Mouse (Mus musculus): Measurements from ENCODE around the gene a.

a gene

GRCm38 (mm10) chr2:155071027-155071426 is 279.8 kb downstream of the a start:
- DNase-seq, result peak in 1 of 2 experiments; percentile 15

GRCm38 (mm10) chr2:155072353-155073145 is 281.3 kb downstream of the a start:
- DNase-seq, result peak in 1 of 2 experiments; percentile 6

GRCm38 (mm10) chr2:155073347-155073746 is 282.1 kb downstream of the a start:
- peak in 1 of 2 experiments; percentile 7 for DNase-seq

GRCm38 (mm10) chr2:155073978-155074765 is 283.0 kb downstream of the a start, which contains the start of gene Ahcy:
Gene Ahcy (minus strand): TSS chr2:155074497.
- peak; percentile 93 to 96 for DNase-seq

- peak; percentile 31 to 40 for DNase-seq
These were observed 283.6 kb downstream of the a start for GRCm38 (mm10) chr2:155074766-155075330.

GRCm38 (mm10) chr2:155075649-155076048 is 284.4 kb downstream of the a start:
- no peak for DNase-seq

GRCm38 (mm10) chr2:155079500-155080178 is 288.4 kb downstream of the a start:
- no peak for DNase-seq

GRCm38 (mm10) chr2:155080179-155080530 is 289.0 kb downstream of the a start:
- DNase-seq, result no peak

GRCm38 (mm10) chr2:155081056-155081455 is 289.9 kb downstream of the a start:
- DNase-seq, result no peak

- DNase-seq, result peak; percentile 85 to 86
These were observed 291.1 kb downstream of the a start for GRCm38 (mm10) chr2:155082121-155082803.

GRCm38 (mm10) chr2:155084546-155084945 is 293.3 kb downstream of the a start:
- DNase-seq, result no peak

GRCm38 (mm10) chr2:155086328-155086727 is 295.1 kb downstream of the a start:
- no peak for DNase-seq

GRCm38 (mm10) chr2:155088264-155088663 is 297.1 kb downstream of the a start:
- DNase-seq, result no peak

GRCm38 (mm10) chr2:155090909-155091742 is 299.9 kb downstream of the a start:
- DNase-seq, result no peak

GRCm38 (mm10) chr2:155091743-155092075 is 300.5 kb downstream of the a start:
- DNase-seq, result no peak

GRCm38 (mm10) chr2:155093418-155093817 is 302.2 kb downstream of the a start:
- DNase-seq, result no peak

GRCm38 (mm10) chr2:155098720-155099380 is 307.6 kb downstream of the a start:
- peak in 1 of 2 experiments; percentile 29 for DNase-seq

- DNase-seq, result no peak
These were observed 308.2 kb downstream of the a start for GRCm38 (mm10) chr2:155099421-155099820.

GRCm38 (mm10) chr2:155099994-155100795 is 309.0 kb downstream of the a start:
- DNase-seq, result no peak
